Mouse (Mus musculus) liver, embryonic 14.5 days (tissue): ENCODE measurements at regions not wholly inside any gene's neighbourhood (a gene's known extent, or its start where the extent isn't known, plus 50 kb on each side); places are given as distances from the start of the nearest gene placed in this dataset.

Experiments used
- ATAC-seq: fragments of 200-750 bp; cut with Nextera tagmentation; 2 replicates; pipeline ENCODE4 v1.8.0; 2017; ENCODE audit warnings: moderate number of reproducible peaks, mild to moderate bottlenecking, moderate library complexity; ENCODE audit not compliant: insufficient read depth
- DNase-seq, 3 experiments: peaks; one replicate each; pipeline ENCODE4 v3.0.0-alpha.2; 2012 to 2013; ENCODE audit warnings: low read depth in 3 of 3, low spot score in 3 of 3
- H3K27ac ChIP-seq: fragments of 300-500 bp; sonication (generic); 2 replicates; pipeline ENCODE4 v1.5.1; 2014; ENCODE audit warnings: moderate library complexity, mild to moderate bottlenecking, control low read depth, inconsistent platforms
- H3K27me3 ChIP-seq: fragments of 300-500 bp; sonication (generic); 2 replicates; pipeline ENCODE4 v1.6.1; 2014; ENCODE audit warnings: mild to moderate bottlenecking, low read length, moderate library complexity; ENCODE audit not compliant: control insufficient read depth, insufficient read depth
- H3K36me3 ChIP-seq: fragments of 300-500 bp; sonication (generic); replicated peaks from 2 replicates; pipeline ENCODE4 v1.6.1; 2014; ENCODE audit warnings: low read depth; ENCODE audit not compliant: control insufficient read depth, insufficient read depth
- H3K4me1 ChIP-seq, 2 experiments: fragments of 200-500 bp in 1 of 2; fragments of 300-500 bp in 1 of 2; sonication (generic) in 1 of 2; replicated peaks; 2 replicates each; pipeline ENCODE4 v1.6.1; 2012 to 2014; ENCODE audit warnings: antibody characterized with exemption in 1 of 2, inconsistent platforms in 1 of 2, low read length in 1 of 2; ENCODE audit not compliant: control insufficient read depth in 2 of 2, insufficient read depth in 2 of 2
- H3K4me2 ChIP-seq: fragments of 300-500 bp; sonication (generic); 2 replicates; pipeline ENCODE4 v1.6.1; 2014; ENCODE audit warnings: low read depth, mild to moderate bottlenecking, control low read depth, moderate library complexity
- H3K4me3 ChIP-seq, 2 experiments: fragments of 200-500 bp in 1 of 2; fragments of 300-500 bp in 1 of 2; sonication (generic) in 1 of 2; 2 replicates each; pipeline ENCODE4 v1.5.1; 2012 to 2014; ENCODE audit warnings: low read depth in 2 of 2, low read length in 2 of 2, mild to moderate bottlenecking in 2 of 2, control low read depth in 1 of 2, inconsistent platforms in 1 of 2, moderate library complexity in 1 of 2; ENCODE audit not compliant: insufficient read depth in 1 of 2
- H3K9ac ChIP-seq: fragments of 300-500 bp; sonication (generic); replicated peaks from 2 replicates; pipeline ENCODE4 v1.6.1; 2014; ENCODE audit warnings: mild to moderate bottlenecking, control low read depth, moderate library complexity
- H3K9me3 ChIP-seq: fragments of 300-500 bp; sonication (generic); 2 replicates; pipeline ENCODE4 v1.6.1; 2016; ENCODE audit warnings: low read length, mixed read lengths; ENCODE audit not compliant: control insufficient read depth
- CTCF ChIP-seq: IDR thresholded peaks from 2 replicates; pipeline ENCODE4 v1.5.1; 2016; ENCODE audit warnings: antibody characterized with exemption, low read depth, control low read depth
- EP300 ChIP-seq: IDR thresholded peaks from 2 replicates; pipeline ENCODE4 v1.6.1; 2016; ENCODE audit warnings: antibody characterized with exemption, low read depth
- whole genome bisulfite sequencing: fragments of 180-500 bp; shearing (Covaris S2); extraction: QIAGEN DNeasy Blood & Tissue Kit; methylation state at CpG from one replicate; pipeline ENCODE4 v1.1.7; 2014; ENCODE audit not compliant: insufficient replicate concordance; 5-methylcytosine and 5-hydroxymethylcytosine counted together

DNA sequence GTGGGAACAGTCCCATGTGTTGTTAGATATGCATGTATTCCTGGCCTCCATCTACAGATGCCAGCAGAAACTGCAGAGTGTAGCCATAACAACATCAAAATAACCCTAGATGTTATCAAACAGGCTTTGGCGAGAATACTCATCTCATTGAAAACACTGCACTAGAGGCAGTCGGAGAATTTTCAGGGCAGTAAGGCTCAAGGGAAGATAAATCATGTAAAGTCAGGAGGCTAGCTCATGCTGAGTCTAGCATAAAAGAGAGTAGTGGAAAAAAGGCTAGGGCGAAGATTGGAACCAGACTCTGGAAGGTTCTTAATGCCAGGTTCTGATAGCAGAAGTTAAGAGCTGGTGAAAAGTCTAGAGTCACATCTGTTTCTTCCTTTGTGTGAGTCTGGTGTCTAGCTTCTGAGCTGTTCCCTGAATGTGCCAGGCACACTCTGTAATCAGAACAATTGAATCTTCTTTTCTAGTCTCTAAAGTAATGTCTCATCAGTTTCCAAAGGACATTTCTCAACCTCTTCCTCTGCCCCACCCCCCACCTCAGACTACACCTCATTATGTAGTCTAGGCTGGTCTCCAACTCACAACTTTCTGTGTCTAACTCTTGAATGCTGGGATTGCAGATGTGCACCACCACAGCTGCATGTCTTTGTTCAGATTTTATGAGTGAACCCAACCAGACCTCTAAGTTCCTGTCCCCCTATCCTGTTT lies 62.5 kb upstream of the Sgcd start:
- no peak for ATAC-seq
- H3K36me3 ChIP-seq, result no peaks in the 10 kb centered on the region
- no peaks in the 10 kb centered on the region for H3K27me3 ChIP-seq
- DNase-seq, result no peak
- H3K4me1 ChIP-seq, result no peaks in the 10 kb centered on the region
- no peak overlapping the region for H3K9ac ChIP-seq
- no peak overlapping the region for H3K27ac ChIP-seq
- TF ChIP-seq CTCF, result no peak
- no peak for TF ChIP-seq EP300
- 58% methylated on average over 3 of the region's 3 CpGs for WGBS
- H3K4me2 ChIP-seq, result no peak overlapping the region
- H3K9me3 ChIP-seq, result no peaks in the 10 kb centered on the region
- no peak overlapping the region for H3K4me3 ChIP-seq

DNA sequence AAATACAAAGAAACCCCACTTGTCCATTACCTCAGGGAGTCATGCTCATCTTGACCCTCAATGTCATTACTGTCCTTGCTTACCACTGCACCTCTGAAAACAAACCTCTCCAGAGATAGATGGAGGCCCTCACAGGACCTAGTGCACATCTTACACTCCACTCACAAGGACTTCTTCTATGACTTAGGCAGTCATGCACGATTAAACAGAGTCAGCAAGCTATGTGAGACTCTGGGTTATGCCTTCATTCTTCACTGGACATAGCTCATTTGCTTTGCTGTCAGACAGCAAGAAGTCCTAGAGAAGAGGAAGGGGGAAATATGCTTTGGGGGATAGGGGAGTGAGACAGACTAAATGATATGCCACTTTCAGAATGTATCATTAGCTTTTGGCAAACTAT lies 59.5 kb upstream of the Sgcd start:
- Histone ChIP-seq H3K9ac (no peak overlapping the region), H3K36me3 (no peaks in the 10 kb centered on the region), H3K27me3 (no peaks in the 10 kb centered on the region), H3K9me3 (no peaks in the 10 kb centered on the region), H3K4me2 (no peak overlapping the region), H3K4me1 (no peaks in the 10 kb centered on the region), H3K4me3 (no peak overlapping the region), H3K27ac (no peak overlapping the region)
- TF ChIP-seq CTCF (no peak), EP300 (no peak)
- no peak for DNase-seq
- 37% methylated on average over 1 of the region's 1 CpGs for WGBS
- no peak for ATAC-seq
